Mouse (Mus musculus): ENCODE data around the gene Diaph2. TPM values are rescaled to one million over a fixed set of nuclear protein-coding genes. Genes with fewer than 3 reads are reported as not detected.
A peak's percentile ranks its signal among the peaks of the same experiment; 100 is the strongest.

Gene Diaph2
- total RNA-seq (2014; rRNA removed) (10.9 and 13.3 TPM in 2 replicates), polyA plus RNA-seq (2012; rRNA removed) (2.2 and 3.2 TPM in 2 replicates)

- DNase-seq (ENCODE audit: extremely low read depth, low read depth, low spot score) = peak; percentile 82
- 0% methylated on average over 31 of the region's 49 CpGs for WGBS
- peaks cover 2% of the 10 kb centered on the region; the same call in 1 of the 2 replicates for H3K79me2 ChIP-seq (ENCODE audit: control insufficient read depth, insufficient read depth, low read length)
- H3K4me1 ChIP-seq (ENCODE audit: control insufficient read depth, insufficient read depth, low read length) = peaks cover 3% of the 10 kb centered on the region; the same call in 1 of the 2 replicates
- H3K27me3 ChIP-seq (ENCODE audit: control insufficient read depth, insufficient read depth, low read length) = no peaks in the 10 kb centered on the region
- H3K4me3 ChIP-seq (ENCODE audit: insufficient read depth, low read depth, low read length) = peak within 1 kb of the TSS; percentile 89
- no peak for TF ChIP-seq CTCF (IDR thresholded peaks at IDR 0.05; ENCODE audit: low read depth, low read length)
- peak; percentile 76 for TF ChIP-seq POLR2A (IDR thresholded peaks at IDR 0.05; ENCODE audit: extremely low read depth, insufficient read depth, low read length)
- H3K36me3 ChIP-seq (ENCODE audit: control insufficient read depth, insufficient read depth, low read length) = no peaks in the 10 kb centered on the region
- peak within 1 kb of the TSS; percentile 86 for H3K9ac ChIP-seq (ENCODE audit: low read depth, low read length)
- H3K27ac ChIP-seq (replicated peaks; ENCODE audit: insufficient read depth, low read depth, low read length) = peak within 1 kb of the TSS; percentile 91
These were observed at the start of gene Diaph2 for GRCm38 (mm10) chrX:129749571-129750061. Gene Diaph2, plus strand, starts transcription at chrX:129749742.

DNA sequence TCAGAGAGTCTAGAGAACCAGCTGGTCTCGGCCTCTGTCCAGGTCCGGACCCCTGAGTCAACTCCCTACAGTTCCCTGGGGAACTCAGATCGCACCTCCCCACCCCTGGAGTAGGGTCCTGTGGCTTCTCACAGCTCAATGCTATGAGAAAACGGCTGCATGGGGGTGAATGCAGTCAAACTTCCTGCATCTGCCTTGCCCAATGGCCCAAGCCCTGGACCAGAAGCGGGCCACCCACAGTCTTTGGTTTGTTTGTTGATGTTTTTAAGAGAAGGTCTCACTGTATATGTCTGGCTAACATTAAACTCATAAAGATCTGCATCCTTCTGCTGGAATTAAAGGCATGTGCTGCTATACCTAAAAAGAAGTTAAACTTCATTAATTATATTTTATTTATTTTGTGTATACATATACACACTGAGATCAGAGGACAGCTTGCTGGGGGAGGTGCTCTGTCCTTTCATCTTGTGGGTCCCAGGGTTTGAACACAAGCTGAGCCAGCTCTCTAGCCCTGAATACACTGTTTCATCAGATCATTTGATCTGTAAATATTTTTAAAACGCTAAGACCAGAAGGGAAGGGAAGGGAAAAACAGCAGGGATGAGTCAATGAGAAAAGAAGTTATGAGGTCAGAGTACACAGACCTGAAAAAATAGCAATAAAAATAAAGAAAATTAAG, 47.8 kb upstream of the Diaph2 start:
- Histone ChIP-seq H3K79me2 (ENCODE audit: control insufficient read depth, insufficient read depth, low read length) (no peaks in the 10 kb centered on the region), H3K36me3 (ENCODE audit: control insufficient read depth, insufficient read depth, low read length) (no peaks in the 10 kb centered on the region), H3K9ac (ENCODE audit: low read depth, low read length) (no peak overlapping the region), H3K4me1 (ENCODE audit: control insufficient read depth, insufficient read depth, low read length) (no peaks in the 10 kb centered on the region), H3K27ac (replicated peaks; ENCODE audit: insufficient read depth, low read depth, low read length) (no peak overlapping the region), H3K27me3 (ENCODE audit: control insufficient read depth, insufficient read depth, low read length) (no peaks in the 10 kb centered on the region), H3K4me3 (ENCODE audit: insufficient read depth, low read depth, low read length) (no peak overlapping the region)
- 62% methylated on average over 6 of the region's 6 CpGs for WGBS
- no peak for TF ChIP-seq POLR2A (IDR thresholded peaks at IDR 0.05; ENCODE audit: extremely low read depth, insufficient read depth, low read length)
- TF ChIP-seq CTCF (IDR thresholded peaks at IDR 0.05; ENCODE audit: low read depth, low read length) = no peak
- peak; percentile 4 for DNase-seq (ENCODE audit: extremely low read depth, low read depth, low spot score)

DNA sequence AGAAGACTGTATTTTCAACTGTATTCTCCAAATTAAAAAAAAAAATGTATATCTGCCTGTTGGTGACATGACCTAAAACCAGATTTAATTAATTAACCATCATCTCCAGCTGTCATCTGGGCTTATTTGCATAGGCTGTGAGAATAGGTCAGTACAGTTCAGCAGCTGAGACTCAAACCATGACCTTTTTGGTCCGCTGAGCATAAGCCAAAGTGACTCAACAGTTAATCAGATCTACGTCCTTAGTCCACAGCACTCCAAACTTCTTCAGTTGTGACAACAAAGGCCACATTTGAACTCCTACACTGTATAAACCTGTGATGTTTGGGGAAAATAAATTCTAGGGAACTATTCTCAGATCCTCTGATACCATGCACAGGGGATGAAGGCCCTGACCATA, 39.9 kb upstream of the Diaph2 start:
- TF ChIP-seq POLR2A (IDR thresholded peaks at IDR 0.05; ENCODE audit: extremely low read depth, insufficient read depth, low read length) (no peak), CTCF (IDR thresholded peaks at IDR 0.05; ENCODE audit: low read depth, low read length) (no peak)
- H3K79me2 ChIP-seq (ENCODE audit: control insufficient read depth, insufficient read depth, low read length) = no peaks in the 10 kb centered on the region
- H3K4me3 ChIP-seq (ENCODE audit: insufficient read depth, low read depth, low read length) = no peak overlapping the region
- H3K9ac ChIP-seq (ENCODE audit: low read depth, low read length) = no peak overlapping the region
- no peaks in the 10 kb centered on the region for H3K27me3 ChIP-seq (ENCODE audit: control insufficient read depth, insufficient read depth, low read length)
- no peaks in the 10 kb centered on the region for H3K4me1 ChIP-seq (ENCODE audit: control insufficient read depth, insufficient read depth, low read length)
- H3K27ac ChIP-seq (replicated peaks; ENCODE audit: insufficient read depth, low read depth, low read length) = no peak overlapping the region
- peak; percentile 50 for DNase-seq (ENCODE audit: extremely low read depth, low read depth, low spot score)
- 7% methylated on average over 2 of the region's 2 CpGs for WGBS
- H3K36me3 ChIP-seq (ENCODE audit: control insufficient read depth, insufficient read depth, low read length) = no peaks in the 10 kb centered on the region

DNA sequence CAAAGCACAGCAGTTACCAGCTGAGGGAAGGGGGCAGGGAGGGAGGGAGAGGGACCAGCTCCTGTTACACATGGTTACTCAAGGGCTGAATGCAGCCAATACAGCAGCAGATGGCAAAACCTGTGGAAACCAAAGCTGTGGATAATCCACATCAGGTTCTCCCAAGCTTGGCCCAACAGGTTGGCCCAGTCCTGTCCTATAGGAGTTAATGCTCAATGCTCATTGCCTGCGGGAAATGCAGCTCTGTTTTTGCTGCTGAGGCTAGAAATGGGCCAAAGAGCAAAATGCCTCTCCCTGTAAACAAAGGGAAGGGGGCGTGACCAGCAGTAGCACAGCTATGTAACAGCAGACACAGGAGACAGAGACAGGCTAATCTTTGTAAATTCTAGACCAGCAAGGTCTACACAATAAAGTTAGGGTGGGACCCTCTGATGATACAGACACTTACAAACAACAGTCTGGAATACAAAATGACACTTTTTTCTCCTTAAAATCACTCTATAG, 20.8 kb upstream of the Diaph2 start:
- no peaks in the 10 kb centered on the region for H3K36me3 ChIP-seq (ENCODE audit: control insufficient read depth, insufficient read depth, low read length)
- no peak for TF ChIP-seq CTCF (IDR thresholded peaks at IDR 0.05; ENCODE audit: low read depth, low read length)
- no peak for TF ChIP-seq POLR2A (IDR thresholded peaks at IDR 0.05; ENCODE audit: extremely low read depth, insufficient read depth, low read length)
- WGBS = 18% methylated on average over 2 of the region's 2 CpGs
- H3K9ac ChIP-seq (ENCODE audit: low read depth, low read length) = no peak overlapping the region
- no peaks in the 10 kb centered on the region for H3K27me3 ChIP-seq (ENCODE audit: control insufficient read depth, insufficient read depth, low read length)
- no peaks in the 10 kb centered on the region for H3K79me2 ChIP-seq (ENCODE audit: control insufficient read depth, insufficient read depth, low read length)
- peak; percentile 56 for DNase-seq (ENCODE audit: extremely low read depth, low read depth, low spot score)
- H3K27ac ChIP-seq (replicated peaks; ENCODE audit: insufficient read depth, low read depth, low read length) = no peak overlapping the region
- H3K4me3 ChIP-seq (ENCODE audit: insufficient read depth, low read depth, low read length) = no peak overlapping the region
- peaks cover 7% of the 10 kb centered on the region; the same call in 1 of the 2 replicates for H3K4me1 ChIP-seq (ENCODE audit: control insufficient read depth, insufficient read depth, low read length)

DNA sequence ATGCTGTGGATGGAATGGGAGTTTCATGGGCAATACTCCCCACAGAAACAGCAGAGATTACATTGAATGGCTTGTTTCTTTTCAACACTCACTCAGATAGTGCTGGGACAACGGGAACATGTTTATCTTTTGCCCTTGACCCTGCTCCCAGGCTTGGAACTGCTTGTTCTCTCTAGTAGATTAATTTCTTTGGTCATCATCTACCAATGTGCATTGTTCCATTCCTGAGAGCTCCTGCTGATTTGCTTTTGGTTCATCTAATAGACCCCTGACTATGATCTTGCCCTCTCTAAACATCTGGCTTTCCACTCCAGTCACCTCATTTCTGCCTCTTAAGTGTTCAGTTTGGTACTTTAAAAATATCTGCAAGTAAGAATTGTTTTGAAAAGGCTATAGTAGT, 13.0 kb upstream of the Diaph2 start:
- Histone ChIP-seq H3K36me3 (ENCODE audit: control insufficient read depth, insufficient read depth, low read length) (no peaks in the 10 kb centered on the region), H3K4me1 (ENCODE audit: control insufficient read depth, insufficient read depth, low read length) (no peaks in the 10 kb centered on the region), H3K27me3 (ENCODE audit: control insufficient read depth, insufficient read depth, low read length) (no peaks in the 10 kb centered on the region), H3K27ac (replicated peaks; ENCODE audit: insufficient read depth, low read depth, low read length) (no peak overlapping the region), H3K9ac (ENCODE audit: low read depth, low read length) (no peak overlapping the region), H3K79me2 (ENCODE audit: control insufficient read depth, insufficient read depth, low read length) (no peaks in the 10 kb centered on the region), H3K4me3 (ENCODE audit: insufficient read depth, low read depth, low read length) (no peak overlapping the region)
- 15% methylated on average over 1 of the region's 1 CpGs for WGBS
- DNase-seq (ENCODE audit: extremely low read depth, low read depth, low spot score) = no peak
- no peak for TF ChIP-seq POLR2A (IDR thresholded peaks at IDR 0.05; ENCODE audit: extremely low read depth, insufficient read depth, low read length)
- no peak for TF ChIP-seq CTCF (IDR thresholded peaks at IDR 0.05; ENCODE audit: low read depth, low read length)

GRCm38 (mm10) chrX:129739226-129739625, 10.3 kb upstream of the Diaph2 start:
- Histone ChIP-seq H3K27ac (replicated peaks; ENCODE audit: insufficient read depth, low read depth, low read length) (no peak overlapping the region), H3K9ac (ENCODE audit: low read depth, low read length) (no peak overlapping the region), H3K27me3 (ENCODE audit: control insufficient read depth, insufficient read depth, low read length) (no peaks in the 10 kb centered on the region), H3K4me3 (ENCODE audit: insufficient read depth, low read depth, low read length) (no peak overlapping the region), H3K4me1 (ENCODE audit: control insufficient read depth, insufficient read depth, low read length) (no peaks in the 10 kb centered on the region), H3K79me2 (ENCODE audit: control insufficient read depth, insufficient read depth, low read length) (no peaks in the 10 kb centered on the region), H3K36me3 (ENCODE audit: control insufficient read depth, insufficient read depth, low read length) (no peaks in the 10 kb centered on the region)
- DNase-seq (ENCODE audit: extremely low read depth, low read depth, low spot score) = no peak
- no peak for TF ChIP-seq CTCF (IDR thresholded peaks at IDR 0.05; ENCODE audit: low read depth, low read length)
- TF ChIP-seq POLR2A (IDR thresholded peaks at IDR 0.05; ENCODE audit: extremely low read depth, insufficient read depth, low read length) = no peak

Data from liver, adult 2 months (tissue).